Mouse (Mus musculus) heart, adult 2 months (tissue): ENCODE results near the gene Snx33. TPM values are rescaled to one million over a fixed set of nuclear protein-coding genes. Genes with fewer than 3 reads are reported as not detected.

Experiments used
- DNase-seq, 2 experiments: peaks; one replicate each; pipeline ENCODE4 v3.0.0; 2021
- H3K27ac ChIP-seq: fragments of 200-600 bp; 2 replicates; pipeline ENCODE4 v1.8.1; 2022
- H3K27me3 ChIP-seq: fragments of 200-500 bp; 2 replicates; pipeline ENCODE4 v1.6.1; 2012; ENCODE audit warnings: mild to moderate bottlenecking, low read length, inconsistent platforms, mixed read lengths; ENCODE audit not compliant: control insufficient read depth, insufficient read depth
- H3K36me3 ChIP-seq: fragments of 200-500 bp; 2 replicates; pipeline ENCODE4 v1.6.1; 2012; ENCODE audit warnings: low read length, inconsistent platforms; ENCODE audit not compliant: control insufficient read depth, insufficient read depth
- H3K4me1 ChIP-seq: fragments of 200-500 bp; 2 replicates; pipeline ENCODE4 v1.6.1; 2011; ENCODE audit warnings: low read length; ENCODE audit not compliant: control insufficient read depth, insufficient read depth
- H3K4me3 ChIP-seq: fragments of 200-600 bp; 2 replicates; pipeline ENCODE4 v1.8.1; 2022
- H3K79me2 ChIP-seq: fragments of 200-500 bp; replicated peaks from 2 replicates; pipeline ENCODE4 v1.6.1; 2012; ENCODE audit warnings: mild to moderate bottlenecking, inconsistent platforms, low read length, moderate library complexity, mixed read lengths; ENCODE audit not compliant: control insufficient read depth, insufficient read depth
- H3K9ac ChIP-seq: fragments of 200-500 bp; 2 replicates; pipeline ENCODE4 v1.6.1; 2012; ENCODE audit warnings: low read depth, mild to moderate bottlenecking, control low read depth, inconsistent platforms, low read length, mixed read lengths
- CTCF ChIP-seq: fragments of 200-600 bp; IDR thresholded peaks from 2 replicates; pipeline ENCODE4 v1.8.1; 2022; ENCODE audit warnings: antibody characterized with exemption, mild to moderate bottlenecking, moderate library complexity
- EP300 ChIP-seq: fragments of 200-500 bp; IDR thresholded peaks from 2 replicates; pipeline ENCODE4 v1.6.1; 2011; ENCODE audit warnings: low read depth, low read length, control low read depth; ENCODE audit not compliant: insufficient read depth
- POLR2A ChIP-seq: fragments of 200-500 bp; IDR thresholded peaks from 2 replicates; pipeline ENCODE4 v1.6.1; 2011; ENCODE audit warnings: mild to moderate bottlenecking, low read depth, low read length, control low read depth; ENCODE audit not compliant: insufficient read depth
- WGBS: fragments of 180-500 bp; shearing (Covaris S2); methylation state at CpG from one replicate; pipeline ENCODE4 v1.1.7; 2018; 5-methylcytosine and 5-hydroxymethylcytosine counted together
- intact Hi-C: fragments of 180-260 bp; cut with DNase I; formaldehyde crosslinking; loops from one replicate; pipeline ENCODE4 v1.15.1; 2025
- polyA plus RNA-seq: library from polyadenylated mRNA; depleted of rRNA; stranded (reverse); fragments of >200 nt; gene quantifications from 2 replicates; pipeline ENCODE4 v1.2.3, GENCODE M21; 2012; rRNA removed
- total RNA-seq, 2 experiments: library from RNA; stranded (reverse); gene quantifications; 2 replicates each; pipeline ENCODE4 v1.2.3; 2021

Gene Snx33
- total and polyA plus RNA-seq, 3 experiments: 6.7 to 10.0 (median 7.8) TPM

DNA sequence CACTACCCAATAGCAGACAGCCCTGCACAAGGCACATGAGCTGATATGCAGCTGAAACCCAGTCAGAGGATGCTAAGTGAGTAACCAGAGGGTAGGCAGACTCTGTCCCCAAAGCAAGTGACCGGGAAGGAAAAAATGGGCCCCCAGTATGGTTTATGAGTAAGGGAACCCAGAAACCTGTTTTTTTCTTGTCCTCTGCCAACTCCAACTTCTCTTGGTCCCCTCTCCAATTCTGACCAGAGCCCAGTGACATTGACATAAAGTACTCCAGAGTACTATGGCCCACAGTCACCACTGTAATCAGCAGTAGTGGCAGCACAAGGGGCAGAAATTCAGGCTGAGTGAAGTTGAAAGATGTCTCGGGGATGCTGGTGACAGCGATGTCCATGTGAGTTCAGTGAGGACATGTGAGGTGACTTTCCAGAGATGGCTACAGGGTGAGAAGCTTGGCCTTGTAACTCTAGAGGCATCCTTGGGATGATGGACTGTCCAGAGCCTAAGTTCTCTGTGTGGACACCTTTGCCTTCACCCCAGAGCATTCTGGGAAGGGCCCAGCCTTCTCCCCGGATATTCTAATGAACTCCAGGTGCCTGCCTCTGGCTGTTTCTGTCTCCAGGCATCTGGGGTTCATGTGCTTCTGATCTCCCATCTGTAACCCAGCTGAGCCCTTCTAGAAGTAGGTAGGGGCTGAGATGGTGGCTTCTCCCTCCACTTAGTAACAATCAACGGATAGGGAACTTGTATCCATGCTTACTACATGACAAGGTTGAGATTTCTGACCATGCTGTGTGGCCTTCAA lies 55.9 kb downstream of the Snx33 start:
- H3K79me2 ChIP-seq: no peaks in the 10 kb centered on the region
- H3K4me1 ChIP-seq: peaks cover 11% of the 10 kb centered on the region
- no peaks in the 10 kb centered on the region for H3K36me3 ChIP-seq
- H3K4me3 ChIP-seq: no peak overlapping the region
- TF ChIP-seq POLR2A (no peak), EP300 (no peak), CTCF (no peak)
- 67% methylated on average over 5 of the region's 5 CpGs for WGBS
- intact Hi-C loops: no loop called here
- DNase-seq: no peak
- H3K27me3 ChIP-seq: no peaks in the 10 kb centered on the region
- peak overlapping the region; percentile 20; the same call in 1 of the 2 replicates for H3K9ac ChIP-seq
- H3K27ac ChIP-seq: peak overlapping the region; percentile 70

DNA sequence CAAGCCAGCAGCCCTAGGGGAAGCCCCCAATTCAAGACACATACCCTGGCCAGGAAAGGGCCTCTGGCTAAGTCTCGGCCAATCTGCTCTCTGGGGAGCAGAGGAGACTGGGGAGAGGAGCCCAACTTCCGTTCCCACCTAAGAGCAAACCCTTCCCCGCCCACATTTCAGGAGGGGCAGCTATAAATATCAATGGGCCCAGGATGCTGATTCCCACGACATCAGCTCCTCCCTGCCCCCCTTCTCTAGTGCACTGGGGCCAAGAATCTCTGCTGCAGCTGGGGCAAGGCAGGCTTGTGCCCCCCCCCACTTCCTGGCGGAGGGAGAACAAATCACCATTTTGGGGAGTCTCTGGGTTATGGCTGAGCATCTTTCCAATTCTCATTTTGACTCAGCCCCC lies 57.0 kb downstream of the Snx33 start:
- H3K9ac ChIP-seq: peak overlapping the region; percentile 25; the same call in 1 of the 2 replicates
- peaks cover 11% of the 10 kb centered on the region for H3K4me1 ChIP-seq
- H3K79me2 ChIP-seq: no peaks in the 10 kb centered on the region
- peak; percentile 61 to 75 for DNase-seq
- H3K27ac ChIP-seq: peak overlapping the region; percentile 70
- no peaks in the 10 kb centered on the region for H3K27me3 ChIP-seq
- intact Hi-C loops: no loop called here
- TF ChIP-seq POLR2A (peak; percentile 31; the same call in 1 of the 2 replicates), CTCF (no peak)
- no peaks in the 10 kb centered on the region for H3K36me3 ChIP-seq
- no peak overlapping the region for H3K4me3 ChIP-seq
- WGBS: 9% methylated on average over 5 of the region's 5 CpGs

GRCm38 (mm10) chr9:56870778-56871177 lies 57.4 kb downstream of the Snx33 start:
- intact Hi-C loops: no loop called here
- H3K27ac ChIP-seq: peak overlapping the region; percentile 63
- H3K36me3 ChIP-seq: no peaks in the 10 kb centered on the region
- no peak for DNase-seq
- H3K9ac ChIP-seq: peak overlapping the region; percentile 25; the same call in 1 of the 2 replicates
- 24% methylated on average over 10 of the region's 10 CpGs for WGBS
- TF ChIP-seq POLR2A: no peak
- no peak for TF ChIP-seq CTCF
- TF ChIP-seq EP300: no peak
- H3K4me3 ChIP-seq: no peak overlapping the region
- H3K4me1 ChIP-seq: peaks cover 11% of the 10 kb centered on the region
- no peaks in the 10 kb centered on the region for H3K79me2 ChIP-seq
- H3K27me3 ChIP-seq: no peaks in the 10 kb centered on the region

DNA sequence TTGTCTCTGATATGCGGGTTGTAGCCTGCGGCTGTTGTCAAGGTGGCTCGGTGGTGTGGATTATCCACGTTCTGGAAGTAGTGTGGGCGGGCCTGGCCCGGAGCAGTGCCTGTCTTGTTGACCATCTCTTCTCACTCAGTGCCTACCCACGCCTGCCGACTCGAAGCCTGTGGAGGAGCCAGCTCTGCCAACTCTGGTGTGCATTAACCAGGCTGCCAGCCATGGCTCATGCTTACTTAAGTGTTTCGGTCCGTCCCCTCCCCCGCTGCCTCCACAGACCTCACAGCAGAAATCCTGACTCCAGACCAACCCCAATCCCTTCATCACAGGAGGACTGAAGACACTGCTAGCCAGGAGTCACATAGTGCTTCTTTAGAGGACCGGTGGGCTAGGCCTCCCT lies 58.6 kb downstream of the Snx33 start:
- no peaks in the 10 kb centered on the region for H3K36me3 ChIP-seq
- H3K27ac ChIP-seq: peak overlapping the region; percentile 36; the same call in 1 of the 2 replicates
- 0 out of 2 replicates have a peak overlapping the region, but pooled peaks have one; percentile 3 for H3K9ac ChIP-seq
- DNase-seq: peak in 1 of 2 experiments; percentile 21
- H3K4me3 ChIP-seq: no peak overlapping the region
- H3K27me3 ChIP-seq: no peaks in the 10 kb centered on the region
- WGBS: 60% methylated on average over 13 of the region's 13 CpGs
- peaks cover 12% of the 10 kb centered on the region for H3K4me1 ChIP-seq
- no peaks in the 10 kb centered on the region for H3K79me2 ChIP-seq
- TF ChIP-seq POLR2A: no peak
- TF ChIP-seq CTCF: no peak
- TF ChIP-seq EP300: no peak
- intact Hi-C loops: no loop called here

GRCm38 (mm10) chr9:56868292-56868691 lies 59.9 kb downstream of the Snx33 start:
- 33% methylated on average over 6 of the region's 6 CpGs for WGBS

More at GRCm38 (mm10) chr9:56868292-56868691, 59.9 kb downstream of the Snx33 start:
- H3K36me3 ChIP-seq: no peaks in the 10 kb centered on the region
- H3K27me3 ChIP-seq: no peaks in the 10 kb centered on the region
- TF ChIP-seq POLR2A (no peak), CTCF (no peak), EP300 (no peak)
- DNase-seq: peak in 1 of 2 experiments; percentile 51
- H3K27ac ChIP-seq: peak overlapping the region; percentile 72
- peak overlapping the region; percentile 37 for H3K9ac ChIP-seq
- H3K4me1 ChIP-seq: peaks cover 15% of the 10 kb centered on the region
- intact Hi-C loops: no loop called here
- H3K4me3 ChIP-seq: no peak overlapping the region
- H3K79me2 ChIP-seq: no peaks in the 10 kb centered on the region

Other genes with a start within 250 kb of the Snx33 start
- gene Lingo1, start 131.9 kb downstream of the Snx33 start, total RNA-seq: 1 to 10 TPM; 1.2 to 1.3 TPM
- gene Lingo1, start 131.9 kb downstream of the Snx33 start, polyA plus RNA-seq: 5.5 and 6.1 TPM in 2 replicates
- gene Odf3l1, start 63.7 kb downstream of the Snx33 start, total RNA-seq: not detected
- 1.5 and 1.6 TPM in 2 replicates for gene Odf3l1, start 63.7 kb downstream of the Snx33 start, polyA plus RNA-seq
- 10 to 100 TPM; 12.7 to 13.7 TPM for gene Cspg4, start 63.3 kb downstream of the Snx33 start, total RNA-seq
- gene Cspg4, start 63.3 kb downstream of the Snx33 start, polyA plus RNA-seq: 15.7 and 17.1 TPM in 2 replicates
- gene Imp3, start 9.1 kb upstream of the Snx33 start, total RNA-seq: 10 to 100 TPM; 54.0 to 63.3 TPM
- 75.6 and 87.1 TPM in 2 replicates for gene Imp3, start 9.1 kb upstream of the Snx33 start, polyA plus RNA-seq
- gene Snupn, start 22.5 kb upstream of the Snx33 start, total RNA-seq: 10 to 100 TPM in 1 of 2 experiments, 1 to 10 TPM in 1; 9.3 to 10.2 TPM
- gene Snupn, start 22.5 kb upstream of the Snx33 start, polyA plus RNA-seq: 5.7 and 9.5 TPM in 2 replicates
- 1 to 10 TPM; 8.2 to 9.5 TPM for gene Ptpn9, start 66.6 kb upstream of the Snx33 start, total RNA-seq
- gene Ptpn9, start 66.6 kb upstream of the Snx33 start, polyA plus RNA-seq: 7.5 and 13.6 TPM in 2 replicates
- 10 to 100 TPM; 22.4 to 28.7 TPM for gene Sin3a, start 143.7 kb upstream of the Snx33 start, total RNA-seq
- 50.5 and 52.0 TPM in 2 replicates for gene Sin3a, start 143.7 kb upstream of the Snx33 start, polyA plus RNA-seq
- 10 to 100 TPM; 44.1 to 47.6 TPM for gene Man2c1, start 202.3 kb upstream of the Snx33 start, total RNA-seq
- gene Man2c1, start 202.3 kb upstream of the Snx33 start, polyA plus RNA-seq: 124 and 128 TPM in 2 replicates
- 1 to 10 TPM; 5.4 to 5.9 TPM for gene Neil1, start 219.9 kb upstream of the Snx33 start, total RNA-seq
- 8.0 and 8.2 TPM in 2 replicates for gene Neil1, start 219.9 kb upstream of the Snx33 start, polyA plus RNA-seq
- gene Commd4, start 230.0 kb upstream of the Snx33 start, total RNA-seq: 10 to 100 TPM; 28.2 to 30.1 TPM
- 53.5 and 58.0 TPM in 2 replicates for gene Commd4, start 230.0 kb upstream of the Snx33 start, polyA plus RNA-seq